Mouse (Mus musculus) granulocyte monocyte progenitor cell, adult 5-6 weeks (primary cell): ENCODE data around the gene Pigz. TPM values are rescaled to one million over a fixed set of nuclear protein-coding genes. Genes with fewer than 3 reads are reported as not detected.

Experiments
- ATAC-seq: replicated peaks from 2 replicates; pipeline ENCODE4 v1.8.0; 2016; ENCODE audit warnings: mild to moderate bottlenecking, moderate TSS enrichment, inconsistent platforms; ENCODE audit not compliant: poor library complexity, severe bottlenecking
- total RNA-seq, 2 experiments: library from RNA; stranded (forward) in 1 of 2; stranded (reverse) in 1 of 2; fragments of 200-712, 200-1000 nt in 1 of 2; fragments of >200 nt in 1 of 2; fragmentation: Nextera tagmentation in 1 of 2; gene quantifications; 2 replicates each; pipeline ENCODE4 v1.2.3; 2014 to 2017

Gene Pigz
- total RNA-seq, 2 experiments from 2014 or later = not detected

DNA sequence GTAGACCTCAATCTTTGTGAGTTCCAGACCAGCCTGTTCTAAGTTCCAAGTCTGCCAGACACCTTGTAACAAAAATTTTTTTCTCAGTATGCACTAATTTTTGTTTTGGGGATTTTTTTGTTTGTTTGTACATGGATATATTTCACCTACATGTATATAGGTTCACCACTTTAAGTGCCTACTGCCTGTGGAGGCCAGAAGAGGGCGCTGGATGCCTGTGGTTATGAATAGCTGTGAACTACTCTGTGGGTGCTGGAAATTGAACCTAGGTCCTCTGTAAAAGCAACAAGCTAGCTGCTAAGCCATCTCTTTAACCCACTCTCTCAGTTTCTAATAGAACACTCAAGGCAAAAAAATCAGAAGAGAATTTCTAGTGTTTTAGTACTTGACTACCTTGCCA is 58.4 kb downstream of the Pigz start:
- no peak for ATAC-seq

DNA sequence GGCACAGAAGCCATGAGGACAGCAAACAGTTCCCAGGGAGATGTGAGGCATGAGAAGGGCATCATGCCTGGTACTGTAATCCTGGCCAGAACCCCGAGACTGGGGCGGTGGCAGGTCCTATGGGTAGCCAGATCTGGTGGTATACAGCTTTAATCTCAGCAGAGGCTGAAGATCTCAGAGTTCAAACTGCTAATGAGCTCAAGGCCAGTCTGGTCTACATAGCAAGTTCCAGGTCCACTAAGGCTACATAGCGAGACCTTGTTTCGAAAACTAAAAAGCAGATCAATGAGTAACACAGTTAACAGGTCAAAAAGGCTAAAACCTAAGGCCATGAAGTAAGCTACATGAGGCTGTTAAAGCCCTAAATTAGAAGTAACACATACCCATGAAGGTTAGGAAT is 59.5 kb downstream of the Pigz start:
- no peak for ATAC-seq

DNA sequence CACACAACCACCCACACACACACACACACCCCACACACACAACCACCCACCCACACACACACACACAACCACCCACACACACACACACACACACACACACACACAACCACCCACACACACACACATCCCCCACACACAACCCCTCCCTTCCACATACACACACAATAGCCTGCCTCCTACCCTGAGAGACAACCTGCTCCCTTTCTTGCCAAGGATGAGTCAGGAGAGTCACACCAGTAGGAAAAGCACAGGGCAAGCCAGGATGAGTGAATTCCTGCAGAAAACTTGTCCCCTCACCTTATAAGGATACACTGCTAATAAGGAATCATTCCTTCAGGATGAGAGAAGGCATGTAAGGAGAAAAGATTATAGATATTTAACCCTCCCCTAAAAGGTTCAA is 60.3 kb downstream of the Pigz start:
- no peak for ATAC-seq

Other genes with a start within 250 kb of the Pigz start
- gene Meltf, start 55.0 kb upstream of the Pigz start, total RNA-seq (2014; fragmentation: Nextera tagmentation) = 0.17 TPM in 1 of 2 replicates, not detected in the other
- not detected in 2 replicates for gene Meltf, start 55.0 kb upstream of the Pigz start, total RNA-seq (2017)
- gene 0610012G03Rik, start 14.6 kb downstream of the Pigz start, total RNA-seq (2014; fragmentation: Nextera tagmentation) = 26.4 and 32.7 TPM in 2 replicates
- 12.9 and 24.1 TPM in 2 replicates for gene 0610012G03Rik, start 14.6 kb downstream of the Pigz start, total RNA-seq (2017)
- 40.1 and 47.4 TPM in 2 replicates for gene Ncbp2, start 14.7 kb downstream of the Pigz start, total RNA-seq (2014; fragmentation: Nextera tagmentation)
- 60.5 and 62.0 TPM in 2 replicates for gene Ncbp2, start 14.7 kb downstream of the Pigz start, total RNA-seq (2017)
- gene Senp5, start 69.4 kb downstream of the Pigz start, total RNA-seq (2014; fragmentation: Nextera tagmentation) = 26.5 and 27.3 TPM in 2 replicates
- gene Senp5, start 69.4 kb downstream of the Pigz start, total RNA-seq (2017) = 19.6 and 21.6 TPM in 2 replicates
- 65.0 and 67.3 TPM in 2 replicates for gene Pak2, start 145.5 kb downstream of the Pigz start, total RNA-seq (2014; fragmentation: Nextera tagmentation)
- gene Pak2, start 145.5 kb downstream of the Pigz start, total RNA-seq (2017) = 54.2 and 54.9 TPM in 2 replicates
- gene Pigx, start 165.9 kb downstream of the Pigz start, total RNA-seq (2014; fragmentation: Nextera tagmentation) = 84.7 and 88.8 TPM in 2 replicates
- 46.6 and 75.6 TPM in 2 replicates for gene Pigx, start 165.9 kb downstream of the Pigz start, total RNA-seq (2017)
- 9.9 and 18.8 TPM in 2 replicates for gene Cep19, start 165.9 kb downstream of the Pigz start, total RNA-seq (2014; fragmentation: Nextera tagmentation)
- gene Cep19, start 165.9 kb downstream of the Pigz start, total RNA-seq (2017) = 27.0 and 36.8 TPM in 2 replicates
- gene Nrros, start 231.7 kb downstream of the Pigz start, total RNA-seq (2014; fragmentation: Nextera tagmentation) = 185 and 192 TPM in 2 replicates
- gene Nrros, start 231.7 kb downstream of the Pigz start, total RNA-seq (2017) = 110 and 119 TPM in 2 replicates
- 102 and 159 TPM in 2 replicates for gene Bex6, start 246.0 kb downstream of the Pigz start, total RNA-seq (2014; fragmentation: Nextera tagmentation)
- 86.7 and 90.4 TPM in 2 replicates for gene Bex6, start 246.0 kb downstream of the Pigz start, total RNA-seq (2017)